Mouse (Mus musculus) adrenal gland, postnatal 0 days (tissue): ENCODE results near the gene Znrf1. TPM values are rescaled to one million over a fixed set of nuclear protein-coding genes. Genes with fewer than 3 reads are reported as not detected.

Experiments used
- polyA plus RNA-seq: library from polyadenylated mRNA; unstranded; fragments of >200 nt; fragmentation: Nextera tagmentation; extraction: Ambion mirVana; gene quantifications from 2 replicates; pipeline ENCODE4 v1.2.1, GENCODE M21; 2015

Gene Znrf1
- polyA plus RNA-seq = 26.8 and 27.8 TPM in 2 replicates

GRCm38 (mm10) chr8:111536031-111536977 is at the start of gene Znrf1:
Znrf1 (plus strand) TSS chr8:111536097.

GRCm38 (mm10) chr8:111521713-111522429 is 14.0 kb upstream of the Znrf1 start, which contains the start of gene Wdr59:
Wdr59 (minus strand) TSS chr8:111522092.

GRCm38 (mm10) chr8:111630105-111630521 is 94.2 kb downstream of the Znrf1 start, which contains the start of gene Ldhd:
Ldhd (minus strand) TSS chr8:111630374.

GRCm38 (mm10) chr8:111643264-111644141 is 107.6 kb downstream of the Znrf1 start, which contains the start of gene Zfp1:
Zfp1 (plus strand) TSS chr8:111643401.

Other genes starting within 250 kb of the Znrf1 start
- 17.4 and 30.0 TPM in 2 replicates for gene Rfwd3, start 235.9 kb upstream of the Znrf1 start, polyA plus RNA-seq
- gene Mlkl, start 197.9 kb upstream of the Znrf1 start, polyA plus RNA-seq = 8.9 and 19.6 TPM in 2 replicates
- gene Fa2h, start 142.3 kb upstream of the Znrf1 start, polyA plus RNA-seq = 0.14 TPM in 1 of 2 replicates, not detected in the other
- gene Wdr59, start 14.0 kb upstream of the Znrf1 start, polyA plus RNA-seq = 3.1 and 4.4 TPM in 2 replicates
- 6.5 and 18.2 TPM in 2 replicates for gene Ldhd, start 94.3 kb downstream of the Znrf1 start, polyA plus RNA-seq
- gene Zfp1, start 107.3 kb downstream of the Znrf1 start, polyA plus RNA-seq = 13.1 and 15.6 TPM in 2 replicates
- 0.30 and 0.58 TPM in 2 replicates for gene Ctrb1, start 154.9 kb downstream of the Znrf1 start, polyA plus RNA-seq
- 26.1 and 47.7 TPM in 2 replicates for gene Bcar1, start 207.7 kb downstream of the Znrf1 start, polyA plus RNA-seq